Mouse (Mus musculus) G1E (cell line): ENCODE results near the gene Prkcz. TPM values are rescaled to one million over a fixed set of nuclear protein-coding genes. Genes with fewer than 3 reads are reported as not detected.

Experiments used
- ATAC-seq: 2 replicates; pipeline ENCODE4 v1.8.0; 2016; ENCODE audit warnings: mild to moderate bottlenecking; ENCODE audit not compliant: insufficient number of reproducible peaks, poor library complexity, low FRiP score, severe bottlenecking; ENCODE audit errors: extremely low read depth
- DNase-seq: peaks from one replicate; pipeline ENCODE4 v3.0.0; 2012; ENCODE audit warnings: low spot score
- H3K27me3 ChIP-seq: 2 replicates; pipeline ENCODE4 v1.6.1; 2012; ENCODE audit warnings: mild to moderate bottlenecking, low read length, inconsistent platforms; ENCODE audit not compliant: insufficient read depth
- H3K36me3 ChIP-seq: replicated peaks from 2 replicates; pipeline ENCODE3; 2012; ENCODE audit warnings: mild to moderate bottlenecking, inconsistent platforms
- H3K4me1 ChIP-seq: 2 replicates; pipeline ENCODE4 v1.6.1; 2012; ENCODE audit warnings: low read depth, low read length, inconsistent platforms, mixed read lengths; ENCODE audit not compliant: insufficient read depth
- H3K4me3 ChIP-seq: 2 replicates; pipeline ENCODE4 v1.5.1; 2012; ENCODE audit warnings: low read depth, mild to moderate bottlenecking, inconsistent platforms, low read length, moderate library complexity, mixed read lengths
- H3K9me3 ChIP-seq: replicated peaks from 2 replicates; pipeline ENCODE4 v1.6.1; 2012; ENCODE audit warnings: inconsistent platforms
- CTCF ChIP-seq: IDR thresholded peaks from 2 replicates; pipeline ENCODE4 v1.5.1; 2012; ENCODE audit warnings: low read depth, low read length, inconsistent platforms, mixed read lengths
- GATA1 ChIP-seq: IDR thresholded peaks from 2 replicates; pipeline ENCODE4 v1.6.1; 2012; ENCODE audit warnings: borderline replicate concordance, low read length, inconsistent platforms, mixed read lengths
- GATA2 ChIP-seq: IDR thresholded peaks from 2 replicates; pipeline ENCODE4 v1.6.1; 2012; ENCODE audit warnings: low read depth, low read length, inconsistent platforms, borderline replicate concordance
- POLR2AphosphoS5 ChIP-seq: IDR thresholded peaks from 2 replicates; pipeline ENCODE4 v1.6.1; 2012; ENCODE audit warnings: low read depth, low read length, inconsistent platforms; ENCODE audit not compliant: insufficient replicate concordance
- TAL1 ChIP-seq: conservative IDR thresholded peaks from 2 replicates; pipeline ENCODE4 v1.6.1; 2012; ENCODE audit warnings: low read depth, low read length, inconsistent platforms, mixed read lengths
- polyA plus RNA-seq: library from polyadenylated mRNA; stranded (reverse); fragments of >175 nt; gene quantifications from 2 replicates; pipeline ENCODE4 v1.2.3, GENCODE M21; 2012
- total RNA-seq, 2 experiments: library from RNA; stranded (forward) in 1 of 2; stranded (reverse) in 1 of 2; fragments of 200-1000 nt in 1 of 2; fragments of >200 nt in 1 of 2; fragmentation: Nextera tagmentation in 1 of 2; gene quantifications; 2 replicates each; pipeline ENCODE4 v1.2.3; 2014 to 2017

Prkcz gene
- total and polyA plus RNA-seq, 3 experiments: 0.55 TPM; not detected in 2

DNA sequence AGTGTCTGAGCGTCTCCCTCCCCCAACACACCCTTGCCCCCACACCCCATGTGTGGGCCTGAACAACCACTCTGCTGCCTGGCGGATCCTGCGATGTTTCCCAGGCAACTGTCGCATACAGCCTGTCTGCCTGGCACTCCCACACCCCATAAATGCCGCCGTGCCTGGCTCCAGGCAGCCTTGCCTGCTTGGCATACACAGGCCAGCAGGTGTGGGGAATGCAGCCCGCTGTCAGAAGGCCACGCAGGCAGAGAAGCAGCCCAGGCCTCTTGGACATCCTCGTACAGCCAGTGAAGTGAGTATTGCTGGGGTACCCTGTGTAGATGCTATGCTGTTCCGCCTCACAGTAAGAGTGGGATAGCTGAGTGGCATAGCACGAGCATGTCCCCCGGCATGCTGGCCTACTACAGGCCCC lies 114.5 kb downstream of the Prkcz start:
- Histone ChIP-seq H3K27me3 (peaks cover 30% of the 10 kb centered on the region), H3K4me1 (peaks cover 38% of the 10 kb centered on the region), H3K36me3 (peaks cover 5% of the 10 kb centered on the region), H3K9me3 (no peaks in the 10 kb centered on the region), H3K4me3 (no peak overlapping the region)
- DNase-seq (no peak), ATAC-seq (no peak)
- no peak for TF ChIP-seq CTCF
- no peak for TF ChIP-seq GATA2
- no peak for TF ChIP-seq GATA1

- Histone ChIP-seq H3K36me3 (peaks cover 3% of the 10 kb centered on the region), H3K4me1 (peaks cover 31% of the 10 kb centered on the region), H3K9me3 (no peaks in the 10 kb centered on the region), H3K27me3 (peaks cover 35% of the 10 kb centered on the region), H3K4me3 (no peak overlapping the region)
- no peak for DNase-seq
- TF ChIP-seq CTCF: no peak
- TF ChIP-seq POLR2AphosphoS5: no peak
- no peak for TF ChIP-seq GATA1
- TF ChIP-seq TAL1: no peak
- no peak for TF ChIP-seq GATA2
- no peak for ATAC-seq
These were observed 115.2 kb downstream of the Prkcz start for GRCm38 (mm10) chr4:155245770-155246492.

DNA sequence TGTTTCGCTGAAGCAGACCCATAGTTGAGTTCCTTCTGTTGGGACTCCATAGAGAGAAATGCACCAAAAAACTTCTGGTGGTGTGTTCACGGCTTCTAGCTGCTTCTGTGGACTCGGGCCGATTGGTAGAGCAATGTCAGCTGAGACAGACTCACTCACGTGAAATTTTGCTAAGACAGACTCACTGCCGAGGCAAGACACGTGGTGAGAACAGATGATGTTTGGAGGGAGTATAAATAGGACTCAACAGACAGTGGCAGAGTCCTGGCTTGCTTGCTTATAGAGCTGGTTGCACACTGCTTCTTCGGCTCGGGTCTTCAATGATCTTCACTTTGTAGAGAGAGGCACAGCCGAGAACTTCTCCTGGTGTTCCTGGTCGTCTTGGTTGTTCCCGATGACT lies 117.9 kb downstream of the Prkcz start:
- Histone ChIP-seq H3K4me3 (no peak overlapping the region), H3K4me1 (peaks cover 9% of the 10 kb centered on the region), H3K27me3 (peaks cover 50% of the 10 kb centered on the region), H3K36me3 (no peaks in the 10 kb centered on the region), H3K9me3 (no peaks in the 10 kb centered on the region)
- DNase-seq (no peak), ATAC-seq (no peak)
- no peak for TF ChIP-seq GATA2
- no peak for TF ChIP-seq TAL1
- no peak for TF ChIP-seq CTCF
- no peak for TF ChIP-seq GATA1
- no peak for TF ChIP-seq POLR2AphosphoS5

- Histone ChIP-seq H3K9me3 (no peaks in the 10 kb centered on the region), H3K36me3 (no peaks in the 10 kb centered on the region), H3K4me1 (peaks cover 14% of the 10 kb centered on the region), H3K27me3 (peaks cover 59% of the 10 kb centered on the region), H3K4me3 (no peak overlapping the region)
- no peak for DNase-seq
- ATAC-seq: no peak
- TF ChIP-seq POLR2AphosphoS5: no peak
- TF ChIP-seq GATA1: no peak
- no peak for TF ChIP-seq GATA2
- no peak for TF ChIP-seq CTCF
- TF ChIP-seq TAL1: no peak
These were observed 118.9 kb downstream of the Prkcz start for GRCm38 (mm10) chr4:155242292-155242691.

DNA sequence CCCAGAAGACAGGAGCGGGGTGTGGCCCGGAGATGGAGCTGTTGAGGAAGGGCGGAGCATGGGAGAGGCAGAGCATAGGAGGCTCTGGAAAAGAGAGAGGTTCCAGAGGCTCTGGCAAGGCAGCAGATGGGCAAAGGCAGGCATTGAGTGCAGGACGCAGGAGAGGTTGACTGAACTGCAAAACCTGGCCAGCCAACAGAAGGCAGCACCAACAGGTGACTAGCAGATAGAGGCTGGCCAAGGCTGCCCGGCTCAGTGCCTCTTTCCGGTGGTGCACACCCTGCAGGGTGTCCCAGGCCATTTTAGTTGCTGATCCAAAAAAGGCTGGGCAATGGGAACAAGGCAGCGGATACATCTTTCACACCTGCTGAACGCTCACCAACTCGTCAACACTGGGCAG lies 119.4 kb downstream of the Prkcz start:
- no peak overlapping the region for H3K4me3 ChIP-seq
- no peaks in the 10 kb centered on the region for H3K36me3 ChIP-seq
- no peak for ATAC-seq
- H3K4me1 ChIP-seq: peaks cover 19% of the 10 kb centered on the region
- TF ChIP-seq TAL1 (no peak), GATA1 (no peak), CTCF (no peak), POLR2AphosphoS5 (no peak), GATA2 (no peak)
- peaks cover 63% of the 10 kb centered on the region for H3K27me3 ChIP-seq
- no peak for DNase-seq
- H3K9me3 ChIP-seq: no peaks in the 10 kb centered on the region

DNA sequence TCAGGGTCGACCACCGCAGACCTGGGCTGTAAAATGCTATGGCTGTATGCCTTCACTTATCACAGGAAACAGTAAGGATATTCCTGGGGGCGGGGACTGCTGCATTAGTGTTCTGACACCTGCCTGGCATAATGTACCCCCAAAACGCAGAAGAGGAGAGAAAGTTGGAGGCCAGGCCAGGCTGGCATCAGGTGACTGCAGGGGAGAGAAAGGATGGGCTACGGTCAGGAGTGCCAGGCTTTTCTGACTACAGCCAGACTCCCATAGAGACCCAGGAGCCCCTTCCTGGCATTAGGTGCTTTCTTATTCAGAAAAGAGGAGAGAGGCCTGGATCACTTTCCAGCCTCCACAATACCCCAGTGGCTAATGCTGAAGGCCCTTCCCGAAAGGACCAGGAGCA lies 121.7 kb downstream of the Prkcz start:
- DNase-seq: no peak
- peaks cover 64% of the 10 kb centered on the region for H3K27me3 ChIP-seq
- no peak overlapping the region for H3K4me3 ChIP-seq
- no peaks in the 10 kb centered on the region for H3K9me3 ChIP-seq
- H3K4me1 ChIP-seq: peaks cover 30% of the 10 kb centered on the region
- H3K36me3 ChIP-seq: no peaks in the 10 kb centered on the region
- TF ChIP-seq GATA2 (no peak), POLR2AphosphoS5 (no peak), GATA1 (no peak), TAL1 (no peak), CTCF (no peak)
- no peak for ATAC-seq

GRCm38 (mm10) chr4:155238276-155238675 lies 122.9 kb downstream of the Prkcz start:
- DNase-seq: no peak
- ATAC-seq: no peak
- Histone ChIP-seq H3K27me3 (peaks cover 56% of the 10 kb centered on the region), H3K9me3 (no peaks in the 10 kb centered on the region), H3K4me3 (no peak overlapping the region), H3K36me3 (no peaks in the 10 kb centered on the region), H3K4me1 (peaks cover 42% of the 10 kb centered on the region)
- TF ChIP-seq TAL1 (no peak), GATA2 (no peak), POLR2AphosphoS5 (no peak), GATA1 (no peak), CTCF (no peak)
